Mouse (Mus musculus) kidney, adult 10 weeks (tissue): ENCODE data around the gene Nr1d1. TPM values are rescaled to one million over a fixed set of nuclear protein-coding genes. Genes with fewer than 3 reads are reported as not detected.

Experiments used
- polyA plus RNA-seq: library from polyadenylated mRNA; stranded (reverse); fragments of 350-450 nt; fragmentation: Illumina TruSeq; extraction: RNeasy Lipid Tissue Mini Kit (QIAGEN cat#74804); gene quantifications from one replicate; pipeline ENCODE4 v1.2.3, GENCODE M21; 2014; ENCODE audit warnings: low read depth, low replicate concordance

The Nr1d1 gene
- polyA plus RNA-seq = 0.93 TPM

DNA sequence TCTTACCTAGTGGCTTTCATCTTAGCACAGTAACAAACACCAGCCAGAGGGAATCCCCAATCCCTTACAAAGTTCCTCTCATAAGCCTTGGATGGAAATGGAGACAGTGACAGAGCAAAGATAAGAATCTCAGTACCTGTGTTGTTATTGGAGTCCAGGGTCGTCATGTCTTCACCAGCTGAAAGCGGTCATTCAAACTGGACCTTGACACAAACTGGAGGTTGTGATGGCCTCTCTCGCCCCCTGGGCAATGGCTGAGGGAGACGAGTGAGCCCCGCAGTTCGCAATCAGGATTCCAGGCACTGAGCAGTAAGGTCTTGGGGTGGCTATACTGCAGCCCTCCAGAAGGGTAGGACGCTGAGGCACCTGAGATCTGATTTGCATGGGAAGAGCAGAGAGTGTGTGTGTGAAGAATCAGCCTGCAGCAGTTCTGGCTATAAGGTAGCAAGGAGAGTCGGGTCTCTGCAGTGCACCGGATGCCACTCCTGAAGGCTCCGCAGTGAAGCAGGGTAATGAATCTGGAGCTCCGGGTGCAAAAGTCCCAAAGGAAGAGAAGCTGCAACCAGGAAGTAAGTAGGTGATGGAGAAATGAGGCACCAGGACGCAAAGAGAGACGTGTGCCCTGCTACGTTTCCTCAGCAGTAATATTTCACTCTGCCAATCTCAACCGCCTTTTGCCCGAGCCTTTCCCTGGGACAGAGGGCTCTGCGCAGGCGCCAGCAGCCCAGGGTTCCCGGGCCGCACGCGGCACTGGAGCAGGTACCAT is at the start of gene Nr1d1:
Gene Nr1d1 (minus strand): TSS at position 752 of the 766 bp plus-strand sequence.

GRCm38 (mm10) chr11:98804605-98805004 is 29.5 kb upstream of the Nr1d1 start, which contains the start of gene Casc3:
Gene Casc3, plus strand, starts transcription at chr11:98804905.

GRCm38 (mm10) chr11:98795015-98795713 is 20.0 kb upstream of the Nr1d1 start, which contains the start of gene Msl1:
Gene Msl1, plus strand, starts transcription at chr11:98795516.

DNA sequence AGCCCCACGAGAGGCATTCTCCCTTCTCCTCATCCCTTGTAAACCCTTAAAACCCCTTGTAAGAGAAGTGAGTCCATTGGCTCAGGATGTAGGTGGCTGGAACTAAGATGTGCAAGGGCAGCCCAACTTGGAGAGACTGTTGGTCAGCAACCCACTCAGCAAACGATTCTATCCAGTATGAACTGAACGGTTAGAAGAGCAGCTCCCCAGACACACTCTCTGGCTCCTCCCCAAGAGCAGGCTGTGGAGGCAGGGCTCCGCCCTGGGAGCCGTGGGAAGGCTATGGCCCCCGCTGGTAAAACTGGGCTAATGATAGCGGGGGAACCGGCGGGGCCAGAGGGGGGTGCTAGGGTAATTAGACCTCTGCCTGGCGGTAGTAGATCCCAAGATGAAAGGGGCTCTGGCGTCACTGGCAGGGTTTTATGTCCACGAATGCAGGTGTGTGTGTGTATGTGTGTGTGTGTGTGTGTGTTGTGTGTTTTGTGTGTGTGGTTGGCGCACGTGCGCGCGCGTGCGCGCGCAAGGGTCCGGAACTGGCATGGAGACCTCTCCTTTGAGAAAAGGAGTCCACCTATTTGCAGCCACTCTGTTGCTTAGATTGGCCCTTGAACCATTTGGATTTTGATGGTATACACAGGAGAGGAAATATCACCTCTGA is 34.6 kb downstream of the Nr1d1 start, which contains the start of gene Thra:
Gene Thra (plus strand): TSS at position 246 of the 658 bp plus-strand sequence.

DNA sequence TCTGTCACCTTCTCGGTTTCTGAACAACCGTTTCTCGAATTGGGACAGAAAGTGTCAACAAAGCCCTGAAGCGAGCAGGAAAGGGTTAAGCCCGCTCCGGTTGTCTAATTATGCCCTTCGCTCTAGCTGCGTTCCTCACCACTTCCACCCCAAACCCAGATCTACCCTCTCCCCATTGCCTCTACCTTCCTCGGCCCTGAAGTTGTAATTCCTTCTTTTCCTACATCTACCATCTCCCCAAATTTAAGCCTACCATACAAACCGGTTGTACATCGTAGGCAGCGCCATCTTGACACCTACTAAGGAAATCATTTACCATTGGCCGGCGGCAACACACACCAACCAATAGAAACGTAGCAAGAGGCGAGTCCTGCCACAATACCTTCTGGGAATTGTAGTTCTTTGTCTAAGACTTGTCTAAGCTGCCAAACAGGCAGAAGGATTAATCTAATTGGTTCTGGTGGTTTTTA is 46.0 kb downstream of the Nr1d1 start, which contains the start of gene Med24:
Gene Med24 (minus strand): TSS at position 317 of the 470 bp plus-strand sequence.

Other genes with a start within 250 kb of the Nr1d1 start
- not detected for gene Ikzf3, start 229.3 kb downstream of the Nr1d1 start, polyA plus RNA-seq
- 0.49 TPM for gene Zpbp2, start 224.2 kb downstream of the Nr1d1 start, polyA plus RNA-seq
- gene Ormdl3, start 188.0 kb downstream of the Nr1d1 start, polyA plus RNA-seq = 3.5 TPM
- gene Lrrc3c, start 177.0 kb downstream of the Nr1d1 start, polyA plus RNA-seq = not detected
- gene Gm12355, start 149.7 kb downstream of the Nr1d1 start, polyA plus RNA-seq = not detected
- gene Gsdma3, start 149.0 kb downstream of the Nr1d1 start, polyA plus RNA-seq = not detected
- not detected for gene Gsdma2, start 128.6 kb downstream of the Nr1d1 start, polyA plus RNA-seq
- not detected for gene Gsdma, start 111.0 kb downstream of the Nr1d1 start, polyA plus RNA-seq
- gene Psmd3, start 92.8 kb downstream of the Nr1d1 start, polyA plus RNA-seq = 16.5 TPM
- gene Csf3, start 74.1 kb downstream of the Nr1d1 start, polyA plus RNA-seq = not detected
- 3.1 TPM for gene Med24, start 45.9 kb downstream of the Nr1d1 start, polyA plus RNA-seq
- gene Thra, start 34.7 kb downstream of the Nr1d1 start, polyA plus RNA-seq = 6.5 TPM
- 52.8 TPM for gene Msl1, start 20.2 kb upstream of the Nr1d1 start, polyA plus RNA-seq
- gene Casc3, start 29.6 kb upstream of the Nr1d1 start, polyA plus RNA-seq = 12.8 TPM
- 1.0 TPM for gene Rapgefl1, start 61.5 kb upstream of the Nr1d1 start, polyA plus RNA-seq
- 8.2 TPM for gene Wipf2, start 88.3 kb upstream of the Nr1d1 start, polyA plus RNA-seq
- gene Cdc6, start 132.5 kb upstream of the Nr1d1 start, polyA plus RNA-seq = not detected
- 0.77 TPM for gene Rara, start 152.5 kb upstream of the Nr1d1 start, polyA plus RNA-seq
- not detected for gene Gjd3, start 207.7 kb upstream of the Nr1d1 start, polyA plus RNA-seq
- gene Top2a, start 248.9 kb upstream of the Nr1d1 start, polyA plus RNA-seq = 1.1 TPM